Mouse (Mus musculus) embryonic facial prominence, embryonic 13.5 days (tissue): ENCODE results near the gene Ckmt2. TPM values are rescaled to one million over a fixed set of nuclear protein-coding genes. Genes with fewer than 3 reads are reported as not detected.

ENCODE experiments used
- polyA plus RNA-seq: library from polyadenylated mRNA; unstranded; fragments of >200 nt; fragmentation: Nextera tagmentation; extraction: Ambion mirVana; gene quantifications from 2 replicates; pipeline ENCODE4 v1.2.1, GENCODE M21; 2015

The Ckmt2 gene
- polyA plus RNA-seq, 1 experiment from 2014 or later = not detected

Other genes with a start within 250 kb of the Ckmt2 start
- gene Acot12, start 135.4 kb downstream of the Ckmt2 start, polyA plus RNA-seq = 0.27 TPM in 1 of 2 replicates, not detected in the other
- gene Zcchc9, start 69.2 kb downstream of the Ckmt2 start, polyA plus RNA-seq = 40.2 and 40.3 TPM in 2 replicates